In the genomic region with DNA sequence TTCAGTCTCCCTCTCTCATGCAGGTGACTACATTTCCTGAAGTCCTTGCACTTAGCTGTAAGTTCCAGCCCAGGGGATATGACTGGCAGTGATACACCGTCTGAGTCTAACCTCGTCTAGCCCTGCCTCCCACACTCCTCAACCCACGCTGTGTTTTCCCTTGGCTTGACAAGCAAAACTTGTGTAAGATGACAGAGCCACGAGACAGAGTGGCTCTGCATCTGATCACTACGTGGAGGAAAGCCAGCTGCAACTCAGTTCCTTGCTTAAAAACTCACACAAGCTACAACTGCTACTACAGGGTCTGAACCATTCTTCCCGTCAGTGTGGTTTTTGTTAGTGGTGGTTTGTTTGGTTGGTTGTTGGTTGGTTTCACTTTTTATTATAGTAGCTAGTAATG, we compare ENCODE assay signal across 15 mouse cellular contexts. TPM values are rescaled to one million over a fixed set of nuclear protein-coding genes. Genes with fewer than 3 reads are reported as not detected.
A peak's percentile ranks its signal among the peaks of the same experiment; 100 is the strongest.
DNase-seq lines count a peak whose midpoint lies in the region; TF ChIP-seq lines count a peak whose summit lies in the region.
"Had no signal": no experiment of that assay in that cellular context is flagged by ENCODE, and none has a peak within 500 bp of the region (broad histone marks: within the 10 kb centered on the region; RNA-seq: fewer than 3 reads in every experiment).

No protein-coding gene starts in this region.

- no peak for TF ChIP-seq CTCF in left cerebral cortex, adult 2 months (IDR thresholded peaks at IDR 0.05)

- no peak overlapping the region for H3K4me3 ChIP-seq in left cerebral cortex, adult 2 months
- H3K4me3 ChIP-seq: embryonic facial prominence, embryonic 15.5 days; myocyte had no signal

- intact Hi-C loops in left cerebral cortex, adult 2 months (cut with DNase I) = no loop called here
- intact Hi-C loops in left cerebral cortex, postnatal 10 days (cut with DNase I) = no loop called here

- H3K27ac ChIP-seq in left cerebral cortex, adult 2 months = no peak overlapping the region
- H3K27ac ChIP-seq: embryonic facial prominence, embryonic 15.5 days had no signal

- DNase-seq in lung, postnatal 36 days = peak; percentile 32
- DNase-seq in lung, postnatal 4 days = no peak
- DNase-seq in fat pad, adult 2 months (ENCODE audit: extremely low read depth, low read depth, low spot score) = peak; percentile 28
- peak; percentile 12 to 26 for DNase-seq in natural killer cell, adult 2 months (ENCODE audit: low spot score in 2 of 2)
- no peak for DNase-seq in left cerebral cortex, adult 2 months (ENCODE audit: extremely low spot score in 1 of 2, low spot score in 2 of 2)
- no peak for DNase-seq in right cerebral cortex, postnatal 10 days (ENCODE audit: low spot score in 2 of 2)
- DNase-seq in liver = no peak
- DNase-seq in left cerebral cortex, postnatal 10 days (ENCODE audit: extremely low spot score in 1 of 2, low spot score in 2 of 2) = no peak
- DNase-seq: cerebellum, adult 9-11 months; heart, adult 18-20 months; heart, postnatal 10 days had no signal

RNA-seq across cellular contexts. Expression of gene Ifnk, which starts 11.5 kb away (rescaled TPM):
- total RNA-seq in left cerebral cortex, adult 2 months (2021) = not detected
- not detected for total RNA-seq in left cerebral cortex, postnatal 10 days (2021)
- total RNA-seq: adrenal gland, postnatal 4 days; heart, adult 18-20 months; heart, postnatal 10 days; left cerebral cortex, postnatal 25 days had no signal

RNA-seq across cellular contexts. Expression of gene Mob3b, which starts 17.0 kb away (rescaled TPM):
- total RNA-seq in left cerebral cortex, adult 2 months (2021) = 1 to 10 TPM; 2.8 to 4.0 TPM
- total RNA-seq in left cerebral cortex, postnatal 10 days (2021) = 1 to 10 TPM; 2.0 to 4.0 TPM

Comparison
In these comparisons a context has a peak if more than half of its experiments do, and no peak if none do; other contexts are left out.
1. DNase-seq: peak in lung, postnatal 36 days (single experiment), fat pad, adult 2 months (single experiment) and natural killer cell, adult 2 months (2 of 2); none in lung, postnatal 4 days (0 of 2), left cerebral cortex, adult 2 months (0 of 2), right cerebral cortex, postnatal 10 days (0 of 2), liver (single experiment) and left cerebral cortex, postnatal 10 days (0 of 2).